Mouse (Mus musculus) cerebellum, adult (tissue): ENCODE measurements around the gene Tuba1b.
"Not testable (repeated sequence)": the region's sequence is repeated elsewhere in the genome, so short reads cannot be mapped to it uniquely, and the experiment has no call there.

Experiments
- ATAC-seq: cut with Nextera tagmentation; 2 replicates; pipeline ENCODE4 v1.9.2; 2017; ENCODE audit warnings: mild to moderate bottlenecking, moderate library complexity, mixed read lengths; ENCODE audit not compliant: insufficient number of reproducible peaks, low FRiP score, low TSS enrichment

Gene Tuba1b

DNA sequence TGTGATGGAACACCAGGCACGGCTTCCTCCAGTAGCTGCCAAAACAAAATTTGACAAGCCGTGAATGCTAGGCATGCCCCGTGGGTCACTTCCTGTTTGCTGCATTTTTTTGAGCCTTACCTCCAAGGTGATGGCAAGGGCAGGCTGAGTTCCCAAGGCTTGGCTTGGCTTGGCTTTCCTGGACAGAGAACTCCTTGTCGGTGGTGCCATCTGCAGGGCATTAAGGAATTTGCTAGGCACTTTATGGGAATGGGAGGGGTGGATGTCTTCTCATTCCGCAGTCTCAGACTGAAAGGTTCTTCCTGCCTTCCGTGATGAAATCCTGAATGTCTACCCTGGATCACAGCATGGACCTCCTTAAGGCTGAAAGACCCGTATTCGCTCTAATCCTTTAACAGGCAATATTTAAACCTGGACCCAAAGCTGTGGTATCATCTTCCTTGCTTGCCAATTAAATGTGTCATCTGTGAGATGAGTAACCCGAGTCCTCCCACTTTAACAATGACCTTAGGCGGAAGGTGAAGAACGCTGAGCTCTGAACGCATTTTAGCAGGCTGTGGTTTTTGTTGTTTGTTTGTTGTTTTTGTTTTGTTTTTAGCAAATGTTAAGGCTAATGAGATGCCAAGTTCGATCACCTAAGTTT lies 5.6 kb downstream of the Tuba1b start:
- ATAC-seq, result peak; percentile 65; the same call in 1 of the 2 replicates

DNA sequence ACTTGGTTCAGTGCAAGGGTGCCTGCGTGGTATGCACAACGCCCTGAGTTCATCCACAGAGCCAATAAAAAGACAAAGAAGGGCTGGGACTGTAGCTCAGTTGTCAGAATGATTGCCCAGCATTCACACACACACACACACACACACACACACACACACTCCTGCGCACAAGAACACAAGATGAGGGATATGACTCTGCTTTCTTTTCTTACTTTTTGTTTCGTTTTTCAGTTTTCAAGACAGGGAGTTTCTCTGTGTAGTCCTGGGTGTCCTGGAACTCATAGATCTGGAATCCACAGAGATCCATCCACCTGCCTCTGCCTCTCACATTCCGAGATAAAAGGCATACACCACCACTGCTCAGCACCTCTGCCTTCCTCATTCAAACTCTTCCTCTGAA lies 6.8 kb downstream of the Tuba1b start:
- no peak for ATAC-seq

GRCm38 (mm10) chr15:98924682-98925081 lies 9.7 kb downstream of the Tuba1b start:
- ATAC-seq, result no peak

DNA sequence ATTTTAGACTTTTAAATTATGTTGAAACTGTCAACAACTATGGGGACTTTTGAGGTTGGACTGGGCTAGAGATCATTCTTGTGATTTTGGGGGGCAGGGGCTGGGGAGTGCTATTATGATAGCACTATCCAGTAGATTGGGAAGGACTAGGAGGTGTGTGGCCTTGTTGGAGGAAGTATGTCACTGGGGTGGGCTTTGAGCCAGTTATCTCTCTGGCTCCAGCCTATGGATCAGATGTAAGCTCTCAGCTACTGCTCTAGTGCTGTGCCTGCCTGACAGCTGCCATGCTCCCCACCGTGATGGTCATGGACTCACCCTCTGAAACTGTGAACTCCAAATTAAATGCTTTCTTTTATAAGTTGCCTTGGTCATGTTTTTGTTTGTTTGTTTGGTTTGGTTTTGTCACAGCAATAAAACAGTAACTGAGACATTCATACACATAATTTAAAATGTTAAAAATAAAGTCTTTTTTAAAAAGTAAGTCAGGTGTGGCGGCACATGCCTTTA lies 11.3 kb downstream of the Tuba1b start:
- no peak for ATAC-seq

DNA sequence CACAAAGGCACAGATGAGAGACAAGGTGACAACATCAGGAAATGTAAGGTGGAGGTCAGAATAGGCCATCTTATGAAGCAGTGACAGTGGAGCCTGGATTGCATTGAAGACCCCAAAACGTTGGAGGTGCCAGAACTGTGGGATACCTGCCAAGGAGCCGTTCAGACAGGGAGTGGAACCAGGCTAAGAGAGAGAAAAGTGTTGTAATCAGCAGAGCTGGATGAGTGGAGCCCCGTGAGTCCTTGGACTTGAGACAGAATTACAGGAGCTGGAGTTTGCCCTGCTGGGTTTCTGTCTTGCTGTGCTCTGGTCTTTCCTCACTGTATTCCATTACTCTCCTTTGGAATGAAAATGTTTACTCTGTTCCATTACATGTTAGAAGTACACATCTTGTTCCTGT lies 11.8 kb downstream of the Tuba1b start:
- no peak for ATAC-seq

DNA sequence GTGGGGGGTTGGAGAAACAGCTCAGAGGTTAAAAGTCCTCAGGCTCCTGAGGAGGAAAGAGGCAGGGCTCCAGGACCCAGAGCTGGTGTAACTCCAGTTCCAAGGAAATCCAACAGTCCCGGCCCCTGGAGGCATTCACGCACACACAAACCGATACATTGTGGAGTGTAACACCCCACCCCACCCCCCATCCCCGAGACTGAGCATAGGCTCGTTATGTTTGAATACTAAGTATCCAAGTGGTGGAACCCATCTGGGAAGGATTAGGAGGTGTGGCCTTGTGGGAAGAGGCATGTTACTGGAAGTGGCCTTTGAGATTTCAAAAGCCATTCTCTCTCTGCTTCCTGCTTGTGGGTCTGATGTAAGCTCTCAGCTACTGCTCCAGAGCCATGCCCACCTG lies 12.9 kb downstream of the Tuba1b start:
- ATAC-seq, result no peak

GRCm38 (mm10) chr15:98918499-98918895 lies 15.9 kb downstream of the Tuba1b start:
- ATAC-seq, result not testable (repeated sequence)

DNA sequence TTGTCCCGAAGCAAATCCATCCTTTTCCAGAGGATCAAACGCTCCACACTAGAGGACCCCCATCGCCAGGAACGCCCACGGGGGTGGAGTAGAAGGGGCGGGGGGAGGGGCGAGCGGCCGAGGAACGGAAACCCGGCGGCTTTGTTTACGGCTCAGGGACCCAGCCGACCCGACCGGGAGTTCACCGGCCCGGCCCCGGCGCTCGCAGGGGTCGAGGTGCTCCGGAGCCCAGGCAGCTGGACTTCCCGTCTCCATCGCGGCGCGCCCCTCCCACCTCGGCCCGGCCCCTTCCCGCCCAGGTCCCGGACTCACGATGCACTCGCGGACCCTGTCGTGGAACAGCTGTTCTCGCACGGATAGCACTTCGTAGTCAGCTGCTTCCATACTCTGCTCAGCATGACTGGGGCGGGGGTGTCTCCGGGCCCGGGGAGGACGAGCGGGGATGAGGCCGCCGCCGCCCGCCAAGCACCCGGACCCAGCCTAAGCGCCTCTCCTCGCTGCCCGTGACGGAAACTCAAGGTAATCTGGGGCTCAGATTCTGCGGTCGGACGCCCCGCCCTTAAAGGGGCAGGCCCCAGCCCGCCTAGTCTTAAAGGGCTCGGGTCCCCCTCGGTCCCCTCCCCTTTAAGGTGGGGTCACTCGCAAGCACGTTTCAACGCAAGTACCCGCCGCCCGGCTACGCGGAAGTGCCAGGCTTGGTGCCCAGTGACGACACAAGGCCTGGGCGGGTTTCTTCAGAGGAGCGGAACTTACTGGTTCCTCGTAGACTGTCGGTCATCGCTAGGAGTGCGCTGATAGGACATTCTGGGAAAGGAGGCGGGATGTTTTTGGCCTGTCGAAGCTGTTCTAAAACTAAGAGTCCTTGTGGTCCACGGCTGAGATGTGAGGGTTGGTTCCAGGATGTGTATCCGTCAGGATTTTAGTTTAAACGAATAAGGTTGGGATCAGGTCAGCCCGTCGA lies 16.5 kb downstream of the Tuba1b start, which contains the start of gene Lmbr1l:
Lmbr1l (minus strand) TSS at position 694 of the 961 bp plus-strand sequence.
- peak; percentile 99 for ATAC-seq

DNA sequence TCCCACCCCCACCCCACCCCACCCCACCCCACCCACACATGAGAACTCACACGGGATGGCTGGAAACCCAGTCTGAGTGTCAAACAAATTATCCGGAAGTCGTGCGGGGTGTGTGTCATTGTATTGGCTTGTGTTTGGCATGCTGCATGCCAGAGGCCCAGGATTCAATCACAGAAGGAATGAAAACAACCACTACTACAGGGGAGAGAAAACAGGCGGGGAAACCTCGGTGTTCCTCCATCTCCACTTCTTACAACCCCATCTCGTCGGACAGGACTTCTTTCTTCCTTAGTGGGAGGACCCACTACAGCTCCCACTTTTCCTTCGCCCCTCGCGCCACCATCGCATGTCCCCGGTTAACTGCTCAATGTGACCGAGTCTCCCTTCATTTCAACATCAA lies 17.3 kb downstream of the Tuba1b start:
- ATAC-seq, result no peak

GRCm38 (mm10) chr15:98916016-98916415 lies 18.3 kb downstream of the Tuba1b start:
- no peak for ATAC-seq

DNA sequence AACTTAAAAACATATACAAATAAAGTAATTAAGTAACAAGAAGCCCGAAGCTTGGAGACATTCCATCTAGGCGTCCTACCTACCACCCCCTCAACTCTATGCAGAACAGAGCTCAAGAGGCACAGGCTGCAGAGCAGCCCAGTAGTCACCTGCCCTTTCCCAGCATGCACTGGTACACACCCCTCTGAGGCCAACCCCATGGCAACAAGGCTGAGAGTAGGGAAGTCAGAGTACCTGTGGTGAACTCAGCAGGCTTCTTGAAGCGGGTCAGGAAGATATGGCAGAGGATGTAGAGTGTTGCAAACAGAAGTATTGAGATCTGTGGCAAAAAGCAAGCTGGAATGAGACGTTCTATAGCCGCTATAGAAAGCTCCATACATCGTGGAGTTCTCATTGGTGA lies 19.5 kb downstream of the Tuba1b start:
- ATAC-seq, result no peak

DNA sequence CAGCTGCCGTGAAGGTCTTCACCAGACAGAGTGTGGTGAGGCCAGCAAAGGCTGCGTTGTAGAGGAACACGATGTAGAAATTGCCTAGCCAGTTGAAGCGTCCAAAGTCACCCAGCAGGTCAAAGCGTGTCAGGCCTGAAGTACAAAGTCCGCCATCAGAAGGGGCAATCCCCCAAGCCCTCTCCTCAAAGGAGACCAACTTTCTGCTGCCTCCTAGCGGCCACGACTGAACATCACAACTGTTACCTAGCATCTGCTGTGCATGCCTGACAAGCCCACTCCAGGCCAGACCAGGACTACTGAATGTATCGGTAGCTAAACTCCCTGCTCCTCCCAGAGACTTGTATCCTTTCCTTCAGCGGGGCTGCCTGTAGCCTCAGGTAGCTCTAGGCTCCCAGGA lies 29.7 kb downstream of the Tuba1b start:
- ATAC-seq, result no peak

DNA sequence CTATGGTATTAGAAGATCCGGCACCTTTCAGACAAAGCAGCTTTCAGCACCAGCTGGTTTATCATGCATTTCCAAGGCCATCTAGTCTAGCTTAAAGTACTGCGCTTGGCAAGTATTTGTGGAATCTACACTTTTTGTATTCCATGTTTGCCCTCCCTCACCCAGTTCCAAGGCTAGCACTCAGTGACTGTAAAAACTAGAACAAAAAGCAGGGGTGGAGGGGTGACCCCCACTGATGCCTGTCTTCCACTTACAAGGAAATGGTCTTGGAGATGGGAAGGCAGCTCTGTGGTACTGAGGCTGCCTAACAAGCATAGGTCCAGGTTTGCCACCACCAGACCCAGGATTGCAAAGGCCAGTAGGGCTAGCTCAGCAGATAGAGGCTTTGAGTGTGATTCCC lies 31.8 kb downstream of the Tuba1b start:
- ATAC-seq, result no peak

GRCm38 (mm10) chr15:98901530-98901929 lies 32.8 kb downstream of the Tuba1b start:
- no peak for ATAC-seq

DNA sequence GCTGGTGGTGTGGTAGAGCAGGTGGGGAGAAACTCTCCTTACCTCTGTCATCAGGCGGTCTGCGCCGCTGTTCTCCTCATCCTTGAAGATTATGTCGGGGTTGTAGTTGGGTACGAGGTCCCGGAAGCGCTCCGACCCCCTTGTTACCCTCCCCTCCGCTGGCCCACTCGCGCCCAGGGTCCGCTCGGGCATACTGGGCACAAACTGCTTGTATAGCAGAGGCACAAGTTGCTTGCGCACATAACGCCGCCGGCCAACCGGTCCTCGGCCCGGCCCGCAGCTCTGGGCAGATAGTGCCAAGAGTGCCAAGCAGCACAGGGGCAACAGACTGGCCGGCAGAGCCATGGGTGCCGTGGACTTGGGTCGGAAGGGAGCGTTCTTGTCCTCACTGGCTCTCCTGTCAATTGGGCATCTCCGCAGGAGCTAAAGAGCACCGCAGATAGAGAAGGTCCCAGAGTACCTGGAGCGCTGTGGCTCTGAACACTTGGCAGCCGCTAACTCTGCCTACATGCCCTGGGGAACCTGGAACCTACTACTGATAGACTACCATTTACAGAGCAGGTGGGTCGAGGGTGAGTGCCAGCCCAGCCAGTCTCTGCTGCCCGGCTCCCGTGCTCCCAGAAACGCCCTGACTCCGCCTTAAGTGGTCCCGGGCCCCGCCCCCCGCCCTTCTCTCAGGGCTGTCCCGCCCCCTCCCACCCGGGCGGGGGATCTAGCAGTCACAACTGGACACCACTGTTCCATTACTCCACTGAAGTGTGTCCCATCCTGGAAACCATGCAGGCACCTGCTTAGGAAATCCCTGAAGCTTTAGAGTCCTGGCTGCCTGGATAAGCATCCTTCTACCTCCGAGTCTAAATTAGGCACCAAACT lies 36.2 kb downstream of the Tuba1b start, which contains the start of gene Dhh:
Dhh (minus strand) TSS at position 613 of the 873 bp plus-strand sequence.
- ATAC-seq, result no peak

- ATAC-seq, result no peak
Observed at GRCm38 (mm10) chr15:98897495-98897894, 36.9 kb downstream of the Tuba1b start.

GRCm38 (mm10) chr15:98895635-98896589 lies 38.5 kb downstream of the Tuba1b start:
- ATAC-seq, result no peak

- ATAC-seq, result no peak
Observed at GRCm38 (mm10) chr15:98894746-98895634, 39.4 kb downstream of the Tuba1b start.
